Mouse (Mus musculus) spleen, adult 2 months (tissue): Measurements from ENCODE around the gene Mrpl41. TPM values are rescaled to one million over a fixed set of nuclear protein-coding genes. Genes with fewer than 3 reads are reported as not detected.

Experiments
- DNase-seq, 2 experiments: peaks; one replicate each; pipeline versions ENCODE4 v3.0.0 to v3.0.0-alpha.2; 2012 to 2021; ENCODE audit warnings: low spot score in 2 of 2, low read depth in 1 of 2
- H3K27ac ChIP-seq: fragments of 200-500 bp; 2 replicates; pipeline ENCODE4 v1.5.1; 2012; ENCODE audit warnings: low read length, inconsistent platforms; ENCODE audit not compliant: insufficient read depth
- H3K27me3 ChIP-seq: fragments of 200-500 bp; 2 replicates; pipeline ENCODE4 v1.6.1; 2012; ENCODE audit warnings: mild to moderate bottlenecking, moderate library complexity, low read length, inconsistent platforms; ENCODE audit not compliant: control insufficient read depth, insufficient read depth
- H3K36me3 ChIP-seq: fragments of 200-500 bp; 2 replicates; pipeline ENCODE4 v1.6.1; 2012; ENCODE audit warnings: mild to moderate bottlenecking, low read length, inconsistent platforms; ENCODE audit not compliant: control insufficient read depth, insufficient read depth
- H3K4me1 ChIP-seq: fragments of 200-500 bp; 2 replicates; pipeline ENCODE4 v1.6.1; 2011; ENCODE audit warnings: inconsistent platforms; ENCODE audit not compliant: control insufficient read depth, insufficient read depth, insufficient read length
- H3K4me3 ChIP-seq: fragments of 200-500 bp; 2 replicates; pipeline ENCODE4 v1.5.1; 2011; ENCODE audit warnings: mild to moderate bottlenecking, inconsistent platforms; ENCODE audit not compliant: insufficient read depth, insufficient read length; ENCODE audit errors: extremely low read depth
- CTCF ChIP-seq: fragments of 200-500 bp; IDR thresholded peaks from 2 replicates; pipeline ENCODE4 v1.5.1; 2011; ENCODE audit warnings: mild to moderate bottlenecking, inconsistent platforms; ENCODE audit not compliant: insufficient read depth, insufficient read length, insufficient replicate concordance; ENCODE audit errors: extremely low read depth
- POLR2A ChIP-seq: fragments of 200-500 bp; IDR thresholded peaks from 2 replicates; pipeline ENCODE4 v1.6.1; 2011; ENCODE audit warnings: low read depth, low read length, inconsistent platforms
- WGBS: fragments of 180-500 bp; shearing (Covaris S2); methylation state at CpG from one replicate; pipeline ENCODE4 v1.1.7; 2018; 5-methylcytosine and 5-hydroxymethylcytosine counted together
- polyA plus RNA-seq: library from polyadenylated mRNA; depleted of rRNA; stranded (reverse); fragments of >200 nt; gene quantifications from 2 replicates; pipeline ENCODE4 v1.2.3, GENCODE M21; 2012; rRNA removed

The Mrpl41 gene
- polyA plus RNA-seq, 1 experiment: 12.6 TPM

- H3K4me1 ChIP-seq: peaks cover 3% of the 10 kb centered on the region; the same call in 1 of the 2 replicates
- H3K27me3 ChIP-seq: no peaks in the 10 kb centered on the region
- H3K4me3 ChIP-seq: no peak overlapping the region
- no peak for DNase-seq
- 79% methylated on average over 9 of the region's 9 CpGs for WGBS
- TF ChIP-seq POLR2A (no peak), CTCF (no peak)
- H3K27ac ChIP-seq: no peak overlapping the region
- H3K36me3 ChIP-seq: peaks cover 14% of the 10 kb centered on the region
These were observed 48.4 kb downstream of the Mrpl41 start for GRCm38 (mm10) chr2:24926345-24926964.

DNA sequence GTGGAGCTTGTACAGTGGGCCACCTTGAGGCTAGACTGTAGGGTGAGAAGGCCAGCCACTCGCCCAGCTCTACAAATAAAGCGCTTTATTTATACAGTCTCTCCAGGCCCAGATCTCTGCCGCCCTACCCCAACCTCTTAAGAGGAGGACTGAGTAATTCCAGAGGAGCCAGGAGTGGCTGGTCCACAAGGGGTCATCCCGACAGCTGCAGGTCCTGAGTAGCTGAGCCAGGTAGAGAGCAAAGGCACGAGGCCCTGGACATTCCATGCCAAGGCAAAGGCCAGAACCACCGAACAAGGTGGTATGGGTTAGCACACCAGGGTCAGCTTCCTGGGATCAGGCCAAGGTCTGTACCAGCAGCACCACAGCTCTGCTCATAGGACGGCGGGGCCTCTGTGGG is 49.6 kb downstream of the Mrpl41 start:
- WGBS: 95% methylated on average over 8 of the region's 8 CpGs
- no peak for DNase-seq
- Histone ChIP-seq H3K36me3 (peaks cover 14% of the 10 kb centered on the region), H3K27ac (no peak overlapping the region), H3K4me3 (no peak overlapping the region), H3K4me1 (peaks cover 3% of the 10 kb centered on the region; the same call in 1 of the 2 replicates), H3K27me3 (no peaks in the 10 kb centered on the region)
- TF ChIP-seq POLR2A (no peak), CTCF (no peak)

Other genes with a start within 250 kb of the Mrpl41 start
- gene Cacna1b, start 211.9 kb downstream of the Mrpl41 start, polyA plus RNA-seq: 5.0 and 7.4 TPM in 2 replicates
- 39.4 and 43.8 TPM in 2 replicates for gene Ehmt1, start 55.5 kb downstream of the Mrpl41 start, polyA plus RNA-seq
- gene Arrdc1, start 39.8 kb downstream of the Mrpl41 start, polyA plus RNA-seq: 192 and 248 TPM in 2 replicates
- gene Zmynd19, start 25.3 kb downstream of the Mrpl41 start, polyA plus RNA-seq: 3.8 and 4.9 TPM in 2 replicates
- 16.0 and 18.3 TPM in 2 replicates for gene Dph7, start 12.7 kb downstream of the Mrpl41 start, polyA plus RNA-seq
- 43.0 and 50.4 TPM in 2 replicates for gene Pnpla7, start 935 bp upstream of the Mrpl41 start, polyA plus RNA-seq
- gene Nsmf, start 79.3 kb upstream of the Mrpl41 start, polyA plus RNA-seq: 43.0 and 81.9 TPM in 2 replicates
- gene Entpd8, start 105.2 kb upstream of the Mrpl41 start, polyA plus RNA-seq: 0.05 and 0.14 TPM in 2 replicates
- gene Noxa1, start 120.1 kb upstream of the Mrpl41 start, polyA plus RNA-seq: 0.21 and 0.25 TPM in 2 replicates
- gene Nrarp, start 205.7 kb upstream of the Mrpl41 start, polyA plus RNA-seq: 8.0 and 13.8 TPM in 2 replicates
- 77.5 and 104 TPM in 2 replicates for gene Tor4a, start 221.8 kb upstream of the Mrpl41 start, polyA plus RNA-seq
- 61.6 and 68.1 TPM in 2 replicates for gene Nelfb, start 236.4 kb upstream of the Mrpl41 start, polyA plus RNA-seq
- 0.05 TPM in 1 of 2 replicates, not detected in the other for gene Stpg3, start 239.5 kb upstream of the Mrpl41 start, polyA plus RNA-seq
- 0.11 and 0.16 TPM in 2 replicates for gene Fam166a, start 243.6 kb upstream of the Mrpl41 start, polyA plus RNA-seq
- gene Tubb4b, start 249.6 kb upstream of the Mrpl41 start, polyA plus RNA-seq: 222 and 307 TPM in 2 replicates